Mouse (Mus musculus): ENCODE measurements around the gene Foxn3.

Gene Foxn3

GRCm38 (mm10) chr12:99326157-99326556 lies 237.2 kb downstream of the Foxn3 start:
- DNase-seq (ENCODE audit: low spot score) = no peak

- no peak for DNase-seq (ENCODE audit: low spot score)
Observed at GRCm38 (mm10) chr12:99321633-99322431, 241.6 kb downstream of the Foxn3 start.

GRCm38 (mm10) chr12:99320966-99321496 lies 242.4 kb downstream of the Foxn3 start:
- no peak for DNase-seq (ENCODE audit: low spot score)

GRCm38 (mm10) chr12:99319896-99320295 lies 243.5 kb downstream of the Foxn3 start:
- no peak for DNase-seq (ENCODE audit: low spot score)

GRCm38 (mm10) chr12:99319171-99319570 lies 244.2 kb downstream of the Foxn3 start:
- no peak for DNase-seq (ENCODE audit: low spot score)

- DNase-seq (ENCODE audit: low spot score) = no peak
Observed at GRCm38 (mm10) chr12:99315931-99316330, 247.5 kb downstream of the Foxn3 start.

GRCm38 (mm10) chr12:99314817-99315216 lies 248.6 kb downstream of the Foxn3 start:
- DNase-seq (ENCODE audit: low spot score) = no peak

GRCm38 (mm10) chr12:99311303-99311702 lies 252.1 kb downstream of the Foxn3 start:
- DNase-seq (ENCODE audit: low spot score) = no peak

- no peak for DNase-seq (ENCODE audit: low spot score)
Observed at GRCm38 (mm10) chr12:99309937-99310336, 253.4 kb downstream of the Foxn3 start.

GRCm38 (mm10) chr12:99308541-99309089 lies 254.8 kb downstream of the Foxn3 start:
- no peak for DNase-seq (ENCODE audit: low spot score)

GRCm38 (mm10) chr12:99306536-99307204 lies 256.7 kb downstream of the Foxn3 start:
- DNase-seq (ENCODE audit: low spot score) = no peak

GRCm38 (mm10) chr12:99305784-99306535 lies 257.4 kb downstream of the Foxn3 start:
- no peak for DNase-seq (ENCODE audit: low spot score)

GRCm38 (mm10) chr12:99305324-99305723 lies 258.1 kb downstream of the Foxn3 start:
- DNase-seq (ENCODE audit: low spot score) = no peak

- no peak for DNase-seq (ENCODE audit: low spot score)
Observed at GRCm38 (mm10) chr12:99304056-99304455, 259.3 kb downstream of the Foxn3 start.

- no peak for DNase-seq (ENCODE audit: low spot score)
Observed at GRCm38 (mm10) chr12:99303581-99303980, 259.8 kb downstream of the Foxn3 start.

GRCm38 (mm10) chr12:99299900-99300299 lies 263.5 kb downstream of the Foxn3 start:
- no peak for DNase-seq (ENCODE audit: low spot score)

GRCm38 (mm10) chr12:99298851-99299600 lies 264.4 kb downstream of the Foxn3 start:
- DNase-seq (ENCODE audit: low spot score) = no peak

- no peak for DNase-seq (ENCODE audit: low spot score)
Observed at GRCm38 (mm10) chr12:99298242-99298641, 265.1 kb downstream of the Foxn3 start.

GRCm38 (mm10) chr12:99297792-99298191 lies 265.6 kb downstream of the Foxn3 start:
- no peak for DNase-seq (ENCODE audit: low spot score)

- DNase-seq (ENCODE audit: low spot score) = no peak
Observed at GRCm38 (mm10) chr12:99293532-99293931, 269.9 kb downstream of the Foxn3 start.

- no peak for DNase-seq (ENCODE audit: low spot score)
Observed at GRCm38 (mm10) chr12:99292152-99292551, 271.2 kb downstream of the Foxn3 start.
